Mouse (Mus musculus) small intestine, adult 2 months (tissue): ENCODE measurements around the gene Capn2.

Experiments
- CTCF ChIP-seq: fragments of 200-500 bp; IDR thresholded peaks from 2 replicates; pipeline ENCODE4 v1.5.1; 2012; ENCODE audit warnings: low read depth, mild to moderate bottlenecking, control low read depth, inconsistent platforms, low read length, moderate library complexity, mixed read lengths; ENCODE audit not compliant: insufficient replicate concordance, insufficient read length; ENCODE audit errors: extremely low read depth
- POLR2A ChIP-seq: fragments of 200-500 bp; IDR thresholded peaks from 2 replicates; pipeline ENCODE4 v1.6.1; 2012; ENCODE audit warnings: low read depth, mild to moderate bottlenecking, control low read depth, inconsistent platforms, low read length, moderate library complexity

- TF ChIP-seq CTCF (no peak), POLR2A (no peak)
Measured at GRCm38 (mm10) chr1:182513714-182514113, 3.7 kb downstream of the Capn2 start.
